Mouse (Mus musculus) spleen, adult 2 months (tissue): ENCODE measurements around the gene Olfr214.

Experiments
- CTCF ChIP-seq: fragments of 200-500 bp; IDR thresholded peaks from 2 replicates; pipeline ENCODE4 v1.5.1; 2011; ENCODE audit warnings: mild to moderate bottlenecking, inconsistent platforms; ENCODE audit not compliant: insufficient read depth, insufficient read length, insufficient replicate concordance; ENCODE audit errors: extremely low read depth
- POLR2A ChIP-seq: fragments of 200-500 bp; IDR thresholded peaks from 2 replicates; pipeline ENCODE4 v1.6.1; 2011; ENCODE audit warnings: low read depth, low read length, inconsistent platforms

DNA sequence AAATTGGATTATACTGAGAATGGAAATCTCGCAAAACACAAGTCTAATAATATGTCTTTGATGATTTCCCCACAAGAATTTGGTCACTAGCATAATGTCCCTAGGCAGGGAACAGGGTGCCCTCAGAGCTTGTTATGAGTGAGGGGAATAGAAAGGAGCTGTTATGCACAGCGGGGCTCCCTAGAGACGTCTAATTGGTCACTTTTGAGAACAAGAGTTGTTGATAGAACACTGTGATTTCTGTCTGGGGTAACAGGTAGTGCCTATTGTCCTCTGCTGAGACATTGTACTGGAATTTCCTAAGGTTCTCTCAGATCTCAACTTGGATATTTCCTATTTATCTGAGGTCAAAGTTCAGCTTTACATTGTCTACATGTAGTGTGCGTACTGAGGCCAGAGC is 30.1 kb downstream of the Olfr214 start, which contains the start of gene Olfr215:
- TF ChIP-seq CTCF (no peak), POLR2A (no peak)
